Mouse (Mus musculus) lung, postnatal 0 days (tissue): Measurements from ENCODE around the gene Tvp23a. TPM values are rescaled to one million over a fixed set of nuclear protein-coding genes. Genes with fewer than 3 reads are reported as not detected.

Source experiments
- ATAC-seq: fragments of 200-750 bp; cut with Nextera tagmentation; 2 replicates; pipeline ENCODE4 v1.8.0; 2017; ENCODE audit warnings: moderate library complexity
- DNase-seq: peaks from one replicate; pipeline ENCODE4 v3.0.0-alpha.2; 2016; ENCODE audit warnings: low spot score
- H3K27ac ChIP-seq: fragments of 300-500 bp; sonication (generic); 2 replicates; pipeline ENCODE4 v1.5.1; 2014; ENCODE audit warnings: antibody characterized with exemption, mild to moderate bottlenecking, low read length, mixed read lengths
- H3K27me3 ChIP-seq: fragments of 300-500 bp; sonication (generic); replicated peaks from 2 replicates; pipeline ENCODE4 v1.6.1; 2014; ENCODE audit warnings: low read length, mixed read lengths; ENCODE audit not compliant: insufficient read depth
- H3K36me3 ChIP-seq: fragments of 300-500 bp; sonication (generic); 2 replicates; pipeline ENCODE4 v1.6.1; 2014; ENCODE audit warnings: low read length, mixed read lengths; ENCODE audit not compliant: insufficient read depth
- H3K4me1 ChIP-seq: fragments of 300-500 bp; sonication (generic); 2 replicates; pipeline ENCODE4 v1.6.1; 2014; ENCODE audit warnings: antibody characterized with exemption, low read depth, low read length, mixed read lengths; ENCODE audit not compliant: insufficient read depth
- H3K4me2 ChIP-seq: fragments of 300-500 bp; sonication (generic); replicated peaks from 2 replicates; pipeline ENCODE4 v1.6.1; 2014; ENCODE audit warnings: low read depth, mild to moderate bottlenecking, low read length, moderate library complexity, mixed read lengths
- H3K4me3 ChIP-seq: fragments of 300-500 bp; sonication (generic); 2 replicates; pipeline ENCODE4 v1.5.1; 2014; ENCODE audit warnings: low read depth, low read length
- H3K9ac ChIP-seq: fragments of 300-500 bp; sonication (generic); replicated peaks from 2 replicates; pipeline ENCODE4 v1.6.1; 2014; ENCODE audit warnings: low read depth, mild to moderate bottlenecking
- H3K9me3 ChIP-seq: fragments of 300-500 bp; sonication (generic); 2 replicates; pipeline ENCODE4 v1.6.1; 2016; ENCODE audit warnings: low read length, mixed read lengths
- CTCF ChIP-seq: IDR thresholded peaks from 2 replicates; pipeline ENCODE4 v1.5.1; 2016; ENCODE audit warnings: antibody characterized with exemption, mild to moderate bottlenecking
- EP300 ChIP-seq: IDR thresholded peaks from 2 replicates; pipeline ENCODE4 v1.6.1; 2016; ENCODE audit warnings: antibody characterized with exemption, mild to moderate bottlenecking, control low read depth
- WGBS: fragments of 180-500 bp; shearing (Covaris S2); extraction: QIAGEN DNeasy Blood & Tissue Kit; methylation state at CpG from one replicate; pipeline ENCODE4 v1.1.7; 2014; 5-methylcytosine and 5-hydroxymethylcytosine counted together
- polyA plus RNA-seq: library from polyadenylated mRNA; unstranded; fragments of >200 nt; fragmentation: Nextera tagmentation; extraction: Ambion mirVana; gene quantifications from 2 replicates; pipeline ENCODE4 v1.2.1, GENCODE M21; 2015

The Tvp23a gene
- polyA plus RNA-seq, 1 experiment from 2014 or later, result 1.7 TPM

- TF ChIP-seq CTCF (no peak), EP300 (no peak)
- no peak overlapping the region for H3K4me3 ChIP-seq
- no peaks in the 10 kb centered on the region for H3K27me3 ChIP-seq
- ATAC-seq (no peak), DNase-seq (no peak)
- H3K4me2 ChIP-seq, result no peak overlapping the region
- no peak overlapping the region for H3K27ac ChIP-seq
- H3K4me1 ChIP-seq, result no peaks in the 10 kb centered on the region
- H3K9ac ChIP-seq, result no peak overlapping the region
- no peaks in the 10 kb centered on the region for H3K9me3 ChIP-seq
- WGBS, result 39% methylated on average over 2 of the region's 2 CpGs
- no peaks in the 10 kb centered on the region for H3K36me3 ChIP-seq
These were observed 28.8 kb upstream of the Tvp23a start for GRCm38 (mm10) chr16:10475919-10476318.

- Histone ChIP-seq H3K27me3 (no peaks in the 10 kb centered on the region), H3K9ac (no peak overlapping the region), H3K4me1 (no peaks in the 10 kb centered on the region), H3K36me3 (no peaks in the 10 kb centered on the region), H3K9me3 (no peaks in the 10 kb centered on the region), H3K4me3 (no peak overlapping the region), H3K4me2 (no peak overlapping the region), H3K27ac (no peak overlapping the region)
- ATAC-seq (peak; percentile 95), DNase-seq (peak; percentile 90)
- peak; percentile 91 for TF ChIP-seq EP300
- TF ChIP-seq CTCF, result no peak
- 37% methylated on average over 3 of the region's 3 CpGs for WGBS
These were observed 27.8 kb upstream of the Tvp23a start for GRCm38 (mm10) chr16:10474956-10475355.

GRCm38 (mm10) chr16:10471950-10472349 is 24.8 kb upstream of the Tvp23a start:
- no peak overlapping the region for H3K4me3 ChIP-seq
- WGBS, result 71% methylated on average over 3 of the region's 3 CpGs
- H3K27ac ChIP-seq, result no peak overlapping the region
- H3K9ac ChIP-seq, result no peak overlapping the region
- H3K36me3 ChIP-seq, result no peaks in the 10 kb centered on the region
- no peaks in the 10 kb centered on the region for H3K9me3 ChIP-seq
- TF ChIP-seq EP300, result no peak
- TF ChIP-seq CTCF, result no peak
- H3K4me2 ChIP-seq, result no peak overlapping the region
- ATAC-seq, result no peak
- DNase-seq, result no peak
- no peaks in the 10 kb centered on the region for H3K27me3 ChIP-seq
- no peaks in the 10 kb centered on the region for H3K4me1 ChIP-seq

DNA sequence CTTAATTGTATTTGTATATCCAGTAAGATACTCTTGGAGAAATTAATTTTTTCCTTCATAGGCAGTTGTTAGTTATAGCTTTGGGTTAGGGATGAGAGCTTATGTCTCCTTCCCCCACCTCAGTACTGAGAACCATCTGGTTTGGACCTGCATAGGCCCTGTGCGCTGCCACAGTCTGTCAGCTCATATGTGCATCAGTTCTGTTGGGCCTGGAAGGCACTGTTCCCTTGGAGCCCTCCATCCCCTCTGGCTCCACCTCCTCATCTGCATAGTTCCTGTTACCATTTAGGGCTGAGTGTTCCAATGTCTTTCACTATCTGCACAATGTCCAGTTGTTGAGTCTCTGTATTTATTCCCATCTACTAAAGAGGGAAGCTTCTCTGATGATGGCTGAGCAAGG is 21.0 kb upstream of the Tvp23a start:
- H3K4me1 ChIP-seq, result no peaks in the 10 kb centered on the region
- H3K36me3 ChIP-seq, result no peaks in the 10 kb centered on the region
- no peak overlapping the region for H3K4me2 ChIP-seq
- WGBS, result 83% methylated on average over 1 of the region's 1 CpGs
- no peaks in the 10 kb centered on the region for H3K27me3 ChIP-seq
- H3K4me3 ChIP-seq, result no peak overlapping the region
- DNase-seq, result no peak
- TF ChIP-seq EP300 (no peak), CTCF (no peak)
- no peak overlapping the region for H3K9ac ChIP-seq
- no peak overlapping the region for H3K27ac ChIP-seq
- H3K9me3 ChIP-seq, result no peaks in the 10 kb centered on the region
- ATAC-seq, result no peak

DNA sequence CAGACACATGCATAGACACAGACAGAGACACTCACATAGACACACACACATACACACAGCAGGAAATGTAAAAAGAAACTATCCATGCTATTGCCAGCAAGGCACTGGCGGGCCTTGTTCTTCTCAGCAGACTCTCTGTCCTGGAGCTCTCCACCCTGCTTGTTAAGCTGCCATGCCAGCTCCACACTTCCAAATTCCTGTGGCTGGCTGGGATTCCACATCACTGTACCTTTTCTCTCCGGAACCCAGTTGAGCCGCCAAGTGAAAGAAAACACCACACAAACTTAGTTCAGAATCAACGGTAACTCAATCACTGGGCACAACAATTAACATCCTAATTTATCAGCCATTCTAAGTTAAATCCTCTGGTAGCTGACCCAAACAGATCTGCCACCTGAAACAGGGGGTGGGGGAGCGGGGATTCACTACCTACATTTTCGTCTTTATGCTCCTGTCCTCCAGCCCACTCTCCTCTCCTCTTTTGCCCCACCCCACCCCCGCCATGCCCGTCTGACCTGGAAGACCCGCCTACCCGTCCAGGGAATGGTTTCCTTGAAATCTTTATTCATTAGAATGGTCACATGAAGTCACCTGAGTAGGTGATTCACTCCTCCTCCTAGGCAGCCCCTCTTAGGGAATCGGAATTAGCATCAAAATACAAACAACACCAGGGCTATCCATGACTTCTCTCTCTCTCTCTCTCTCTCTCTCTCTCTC is 20.4 kb upstream of the Tvp23a start:
- Histone ChIP-seq H3K4me1 (no peaks in the 10 kb centered on the region), H3K36me3 (no peaks in the 10 kb centered on the region), H3K4me3 (no peak overlapping the region), H3K27ac (0 out of 2 replicates have a peak overlapping the region, but pooled peaks have one; percentile 11), H3K4me2 (no peak overlapping the region), H3K27me3 (no peaks in the 10 kb centered on the region), H3K9ac (no peak overlapping the region), H3K9me3 (no peaks in the 10 kb centered on the region)
- 29% methylated on average over 11 of the region's 11 CpGs for WGBS
- peak; percentile 38 for DNase-seq
- TF ChIP-seq CTCF (no peak), EP300 (no peak)
- no peak for ATAC-seq

DNA sequence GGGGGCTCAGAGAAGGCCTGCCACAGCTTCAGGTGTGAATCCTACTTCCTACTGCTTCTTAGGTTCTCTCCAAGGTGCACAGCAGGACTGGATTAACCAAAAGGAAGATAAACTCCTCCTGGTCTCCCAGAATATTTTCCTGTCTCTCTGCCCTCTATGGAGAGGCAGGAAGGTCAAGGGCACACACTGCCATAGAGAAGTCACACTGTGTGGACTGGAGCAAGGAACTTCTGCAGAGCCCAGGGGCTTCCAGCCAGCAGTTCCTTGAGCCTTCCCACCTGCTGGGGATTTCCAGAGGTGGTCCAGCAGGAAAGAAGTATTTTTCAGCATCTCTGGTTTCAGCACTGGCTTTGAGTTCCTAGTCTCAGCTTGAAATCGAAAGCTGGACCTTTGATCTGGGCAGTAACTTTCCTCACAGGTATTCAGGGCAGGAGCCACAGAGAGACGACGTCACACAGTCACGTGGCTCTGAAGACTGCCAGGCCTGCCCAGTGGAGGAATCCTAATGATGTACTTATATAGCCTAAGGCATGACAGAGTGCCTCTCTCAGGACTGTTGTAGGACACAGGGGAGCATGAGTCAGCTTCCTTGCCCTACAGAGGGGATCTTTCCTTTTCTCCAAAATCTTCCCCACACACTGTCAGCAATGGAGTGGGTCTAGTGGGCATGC is 18.0 kb upstream of the Tvp23a start:
- no peak overlapping the region for H3K4me3 ChIP-seq
- no peaks in the 10 kb centered on the region for H3K36me3 ChIP-seq
- H3K27me3 ChIP-seq, result no peaks in the 10 kb centered on the region
- DNase-seq, result peak; percentile 78
- 13% methylated on average over 4 of the region's 4 CpGs for WGBS
- no peaks in the 10 kb centered on the region for H3K4me1 ChIP-seq
- H3K9ac ChIP-seq, result no peak overlapping the region
- H3K9me3 ChIP-seq, result no peaks in the 10 kb centered on the region
- TF ChIP-seq EP300, result peak; percentile 68
- no peak for TF ChIP-seq CTCF
- ATAC-seq, result peak; percentile 96
- no peak overlapping the region; the same call in 1 of the 2 replicates for H3K27ac ChIP-seq
- no peak overlapping the region for H3K4me2 ChIP-seq
